Comparison of ENCODE assay signal across 21 mouse cellular contexts in the genomic region with DNA sequence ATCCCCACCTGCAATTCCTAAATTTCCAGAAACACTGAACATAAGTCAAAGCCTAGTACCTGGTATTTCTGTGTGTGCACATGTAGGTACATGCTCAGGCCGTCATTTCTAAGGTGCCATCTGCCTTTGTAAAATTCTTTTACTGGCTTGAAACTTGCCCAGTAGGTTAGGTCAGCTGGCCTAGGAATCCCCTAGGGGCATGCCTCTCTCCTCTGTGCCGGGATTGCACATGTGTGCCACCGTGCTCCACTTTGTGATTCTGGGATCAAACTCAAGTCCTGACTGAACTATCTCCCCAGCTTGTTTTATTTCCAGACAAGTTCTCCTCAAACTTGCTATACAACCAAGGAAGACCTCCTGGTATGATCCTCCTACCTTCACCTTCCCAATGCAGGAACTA. TPM values are rescaled to one million over a fixed set of nuclear protein-coding genes. Genes with fewer than 3 reads are reported as not detected.
"Had no signal": no experiment of that assay in that cellular context is flagged by ENCODE, and none has a peak within 500 bp of the region (broad histone marks: within the 10 kb centered on the region; RNA-seq: fewer than 3 reads in every experiment).

No protein-coding gene starts in this region.

- DNase-seq: gastrocnemius, adult 2 months; gastrocnemius, postnatal 10 days; gastrocnemius, postnatal 25 days; heart, adult 11 months; heart, adult 2 months; heart, postnatal 14 days; heart, postnatal 36 days; kidney, adult 11 months; kidney, adult 2 months; kidney, adult 9 months; kidney, postnatal 14 days; kidney, postnatal 36 days; layer of hippocampus, adult 9-11 months; layer of hippocampus, postnatal 36 days; liver; liver, embryonic 13.5 days had no signal

- ATAC-seq: hindbrain, postnatal 0 days; intestine, embryonic 16.5 days had no signal

RNA-seq across cellular contexts. Expression of a gene that starts 51.4 kb away (rescaled TPM):
- total RNA-seq: heart, postnatal 36 days; hematopoietic stem cell, adult 5-6 weeks had no signal
- polyA plus RNA-seq: heart, postnatal 0 days; limb, embryonic 10.5 days had no signal
